Mouse (Mus musculus): Measurements from ENCODE around the gene Stard3nl.

DNA sequence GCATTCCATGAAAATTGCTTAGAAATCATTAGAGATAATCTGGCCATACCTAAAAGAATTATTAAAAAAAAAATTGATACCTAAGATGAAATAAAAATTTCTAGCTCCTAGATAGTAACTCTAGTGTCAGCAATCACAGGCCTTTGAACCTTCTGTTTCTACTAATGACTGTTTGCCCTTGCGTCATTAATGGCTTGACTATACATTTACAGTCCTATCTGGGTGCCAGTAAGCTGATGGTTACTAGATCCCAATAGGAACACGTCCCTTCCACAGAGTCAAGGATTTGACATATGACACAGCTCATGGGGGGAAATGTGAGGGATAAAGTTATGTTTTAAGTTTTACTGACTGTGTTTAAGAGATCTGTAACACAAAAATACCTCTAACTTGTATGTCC lies 9.0 kb upstream of the Stard3nl start:
- no peak for TF ChIP-seq TAL1 (IDR thresholded peaks at IDR 0.05; ENCODE audit: low read length)
- TF ChIP-seq GATA1 (IDR thresholded peaks at IDR 0.05; ENCODE audit: low read length) = no peak

Data from erythroblast, embryonic 14.5 days (primary cell).